Mouse (Mus musculus) liver, embryonic 11.5 days (tissue): ENCODE measurements around the gene Bpifb4. TPM values are rescaled to one million over a fixed set of nuclear protein-coding genes. Genes with fewer than 3 reads are reported as not detected.

ENCODE experiments used
- ATAC-seq: fragments of 200-750 bp; cut with Nextera tagmentation; replicated peaks from 2 replicates; pipeline ENCODE4 v1.8.0; 2017; ENCODE audit warnings: moderate number of reproducible peaks, mild to moderate bottlenecking, moderate TSS enrichment, moderate library complexity; ENCODE audit not compliant: low FRiP score
- DNase-seq: peaks from one replicate; pipeline ENCODE4 v3.0.0-alpha.2; 2017; ENCODE audit warnings: low spot score
- H3K27ac ChIP-seq: fragments of 300-500 bp; sonication (generic); 2 replicates; pipeline ENCODE4 v1.5.1; 2014; ENCODE audit warnings: mild to moderate bottlenecking, low read depth, low read length, control low read depth
- H3K27me3 ChIP-seq: fragments of 300-500 bp; sonication (generic); replicated peaks from 2 replicates; pipeline ENCODE4 v1.6.1; 2014; ENCODE audit warnings: low read length, mixed read lengths; ENCODE audit not compliant: control insufficient read depth, insufficient read depth
- H3K36me3 ChIP-seq: fragments of 300-500 bp; sonication (generic); 2 replicates; pipeline ENCODE4 v1.6.1; 2014; ENCODE audit warnings: mild to moderate bottlenecking, low read length, moderate library complexity, mixed read lengths; ENCODE audit not compliant: control insufficient read depth, insufficient read depth
- H3K4me1 ChIP-seq: fragments of 300-500 bp; sonication (generic); replicated peaks from 2 replicates; pipeline ENCODE4 v1.6.1; 2014; ENCODE audit warnings: low read length, mixed read lengths; ENCODE audit not compliant: control insufficient read depth, insufficient read depth
- H3K4me2 ChIP-seq: fragments of 300-500 bp; sonication (generic); 2 replicates; pipeline ENCODE4 v1.6.1; 2014; ENCODE audit warnings: mild to moderate bottlenecking, control low read depth, moderate library complexity
- H3K4me3 ChIP-seq: fragments of 300-500 bp; sonication (generic); 2 replicates; pipeline ENCODE4 v1.5.1; 2014; ENCODE audit warnings: low read depth, low read length, control low read depth
- H3K9ac ChIP-seq: fragments of 300-500 bp; sonication (generic); 2 replicates; pipeline ENCODE4 v1.6.1; 2014; ENCODE audit warnings: low read depth, low read length, control low read depth
- H3K9me3 ChIP-seq: fragments of 300-500 bp; sonication (generic); 2 replicates; pipeline ENCODE4 v1.6.1; 2016; ENCODE audit warnings: low read length, inconsistent platforms, mixed read lengths; ENCODE audit not compliant: control insufficient read depth
- WGBS: fragments of 180-500 bp; shearing (Covaris S2); extraction: QIAGEN DNeasy Blood & Tissue Kit; methylation state at CpG from one replicate; pipeline ENCODE4 v1.1.7; 2014; 5-methylcytosine and 5-hydroxymethylcytosine counted together
- polyA plus RNA-seq: library from polyadenylated mRNA; unstranded; fragments of >200 nt; fragmentation: Nextera tagmentation; extraction: Ambion mirVana; gene quantifications from 2 replicates; pipeline ENCODE4 v1.2.1, GENCODE M21; 2014

Gene Bpifb4
- polyA plus RNA-seq, 1 experiment from 2014 or later: not detected

- WGBS: 81% methylated on average over 5 of the region's 5 CpGs
- no peak for DNase-seq
- Histone ChIP-seq H3K27ac (no peak overlapping the region), H3K9me3 (no peaks in the 10 kb centered on the region), H3K9ac (no peak overlapping the region), H3K36me3 (no peaks in the 10 kb centered on the region), H3K4me3 (no peak overlapping the region), H3K4me2 (no peak overlapping the region), H3K4me1 (no peaks in the 10 kb centered on the region), H3K27me3 (no peaks in the 10 kb centered on the region)
- no peak for ATAC-seq
Measured at GRCm38 (mm10) chr2:153970221-153970620, 32.2 kb downstream of the Bpifb4 start.

GRCm38 (mm10) chr2:153974582-153974981 lies 36.6 kb downstream of the Bpifb4 start, which contains the start of gene Bpifa6:
Gene Bpifa6 (plus strand): TSS chr2:153974945.
- H3K27me3 ChIP-seq: no peaks in the 10 kb centered on the region

GRCm38 (mm10) chr2:153995770-153996169 lies 57.8 kb downstream of the Bpifb4 start:
- H3K4me2 ChIP-seq: no peak overlapping the region
- H3K27me3 ChIP-seq: no peaks in the 10 kb centered on the region
- H3K4me1 ChIP-seq: no peaks in the 10 kb centered on the region
- 9% methylated on average over 7 of the region's 7 CpGs for WGBS
- H3K27ac ChIP-seq: no peak overlapping the region
- ATAC-seq: no peak
- H3K4me3 ChIP-seq: no peak overlapping the region
- DNase-seq: peak; percentile 56
- H3K36me3 ChIP-seq: no peaks in the 10 kb centered on the region
- H3K9me3 ChIP-seq: no peaks in the 10 kb centered on the region
- no peak overlapping the region for H3K9ac ChIP-seq

More at GRCm38 (mm10) chr2:153974582-153974981, 36.6 kb downstream of the Bpifb4 start, which contains the start of gene Bpifa6:
- H3K9me3 ChIP-seq: no peaks in the 10 kb centered on the region
- no peak within 1 kb of the TSS for H3K4me3 ChIP-seq
- H3K4me2 ChIP-seq: no peak within 1 kb of the TSS
- no peak for DNase-seq
- no peak within 1 kb of the TSS for H3K27ac ChIP-seq
- ATAC-seq: no peak
- no peaks in the 10 kb centered on the region for H3K4me1 ChIP-seq
- H3K36me3 ChIP-seq: no peaks in the 10 kb centered on the region
- no peak within 1 kb of the TSS for H3K9ac ChIP-seq
- WGBS: 74% methylated on average over 5 of the region's 5 CpGs

GRCm38 (mm10) chr2:154000501-154000900 lies 62.5 kb downstream of the Bpifb4 start:
- peak; percentile 3 for DNase-seq
- Histone ChIP-seq H3K36me3 (no peaks in the 10 kb centered on the region), H3K4me3 (no peak overlapping the region), H3K9ac (no peak overlapping the region), H3K9me3 (no peaks in the 10 kb centered on the region), H3K4me1 (no peaks in the 10 kb centered on the region), H3K27me3 (no peaks in the 10 kb centered on the region), H3K27ac (no peak overlapping the region), H3K4me2 (no peak overlapping the region)
- no peak for ATAC-seq
- WGBS: 72% methylated on average over 3 of the region's 3 CpGs

- H3K4me2 ChIP-seq: no peak overlapping the region
- H3K4me1 ChIP-seq: no peaks in the 10 kb centered on the region
- no peaks in the 10 kb centered on the region for H3K27me3 ChIP-seq
- ATAC-seq (no peak), DNase-seq (no peak)
- no peak overlapping the region for H3K4me3 ChIP-seq
- no peak overlapping the region for H3K27ac ChIP-seq
- H3K9ac ChIP-seq: no peak overlapping the region
- H3K36me3 ChIP-seq: no peaks in the 10 kb centered on the region
- H3K9me3 ChIP-seq: no peaks in the 10 kb centered on the region
Measured at GRCm38 (mm10) chr2:154001056-154001455, 63.0 kb downstream of the Bpifb4 start.

- WGBS: 84% methylated on average over 1 of the region's 1 CpGs
- ATAC-seq: no peak
- no peak for DNase-seq
- H3K27ac ChIP-seq: no peak overlapping the region
- H3K4me2 ChIP-seq: no peak overlapping the region
- H3K36me3 ChIP-seq: no peaks in the 10 kb centered on the region
- H3K4me3 ChIP-seq: no peak overlapping the region
- H3K9me3 ChIP-seq: no peaks in the 10 kb centered on the region
- no peaks in the 10 kb centered on the region for H3K27me3 ChIP-seq
- no peaks in the 10 kb centered on the region for H3K4me1 ChIP-seq
- no peak overlapping the region for H3K9ac ChIP-seq
Measured at GRCm38 (mm10) chr2:154004456-154004855, 66.4 kb downstream of the Bpifb4 start.

GRCm38 (mm10) chr2:154005094-154005493 lies 67.1 kb downstream of the Bpifb4 start:
- Histone ChIP-seq H3K4me1 (no peaks in the 10 kb centered on the region), H3K36me3 (no peaks in the 10 kb centered on the region), H3K4me2 (no peak overlapping the region), H3K4me3 (no peak overlapping the region), H3K27me3 (no peaks in the 10 kb centered on the region), H3K27ac (no peak overlapping the region), H3K9ac (no peak overlapping the region), H3K9me3 (no peaks in the 10 kb centered on the region)
- ATAC-seq (no peak), DNase-seq (peak; percentile 23)
- 68% methylated on average over 1 of the region's 1 CpGs for WGBS

GRCm38 (mm10) chr2:154005734-154006133 lies 67.7 kb downstream of the Bpifb4 start:
- H3K9me3 ChIP-seq: no peaks in the 10 kb centered on the region
- no peak overlapping the region for H3K4me3 ChIP-seq
- WGBS: 67% methylated on average over 4 of the region's 4 CpGs
- H3K27ac ChIP-seq: no peak overlapping the region
- ATAC-seq (no peak), DNase-seq (no peak)
- H3K36me3 ChIP-seq: no peaks in the 10 kb centered on the region
- no peaks in the 10 kb centered on the region for H3K27me3 ChIP-seq
- H3K4me1 ChIP-seq: no peaks in the 10 kb centered on the region
- H3K4me2 ChIP-seq: no peak overlapping the region
- no peak overlapping the region for H3K9ac ChIP-seq

- WGBS: 78% methylated on average over 2 of the region's 2 CpGs
- Histone ChIP-seq H3K9me3 (no peaks in the 10 kb centered on the region), H3K4me3 (no peak overlapping the region), H3K36me3 (no peaks in the 10 kb centered on the region), H3K27ac (no peak overlapping the region), H3K27me3 (no peaks in the 10 kb centered on the region), H3K9ac (no peak overlapping the region), H3K4me2 (no peak overlapping the region), H3K4me1 (no peaks in the 10 kb centered on the region)
- ATAC-seq (no peak), DNase-seq (peak; percentile 25)
Measured at GRCm38 (mm10) chr2:154006331-154006730, 68.3 kb downstream of the Bpifb4 start.
